Mouse (Mus musculus) spleen, adult 12 weeks (tissue): ENCODE measurements around the gene Hist1h4d.
"Not testable (repeated sequence)": the region's sequence is repeated elsewhere in the genome, so short reads cannot be mapped to it uniquely, and the experiment has no call there.

ENCODE experiments used
- DNase-seq: peaks from one replicate; pipeline ENCODE4 v3.0.0; 2022; ENCODE audit warnings: low spot score

Hist1h4d gene

GRCm38 (mm10) chr13:23551146-23551834 is 30.1 kb upstream of the Hist1h4d start, which contains the start of gene Hist1h4f:
Hist1h4f (minus strand) TSS chr13:23551648.
- DNase-seq = peak; percentile 91

- no peak for DNase-seq
These were observed 29.2 kb upstream of the Hist1h4d start for GRCm38 (mm10) chr13:23551931-23552914.

- no peak for DNase-seq
These were observed 28.4 kb upstream of the Hist1h4d start, which contains the start of gene Hist1h1d for GRCm38 (mm10) chr13:23552962-23553361. Hist1h1d (plus strand) TSS chr13:23553262.

- DNase-seq = no peak
These were observed 27.0 kb upstream of the Hist1h4d start for GRCm38 (mm10) chr13:23554393-23554792.

GRCm38 (mm10) chr13:23554925-23555838 is 26.2 kb upstream of the Hist1h4d start:
- peak; percentile 86 for DNase-seq

GRCm38 (mm10) chr13:23555839-23556416 is 25.5 kb upstream of the Hist1h4d start:
- DNase-seq = peak; percentile 74

GRCm38 (mm10) chr13:23556906-23557305 is 24.5 kb upstream of the Hist1h4d start:
- DNase-seq = no peak

GRCm38 (mm10) chr13:23560699-23561098 is 20.7 kb upstream of the Hist1h4d start:
- DNase-seq = not testable (repeated sequence)

GRCm38 (mm10) chr13:23561531-23561882 is 19.9 kb upstream of the Hist1h4d start:
- DNase-seq = not testable (repeated sequence)

- peak; percentile 93 for DNase-seq
These were observed 19.3 kb upstream of the Hist1h4d start, which contains the start of gene Hist1h3e for GRCm38 (mm10) chr13:23561883-23562659. Hist1h3e (minus strand) TSS chr13:23562369.

GRCm38 (mm10) chr13:23562699-23563462 is 18.5 kb upstream of the Hist1h4d start:
- no peak for DNase-seq

- no peak for DNase-seq
These were observed 16.9 kb upstream of the Hist1h4d start for GRCm38 (mm10) chr13:23564482-23564881.

GRCm38 (mm10) chr13:23570261-23571021 is 11.0 kb upstream of the Hist1h4d start:
- DNase-seq = not testable (repeated sequence)

GRCm38 (mm10) chr13:23571022-23571503 is 10.3 kb upstream of the Hist1h4d start, which contains the start of the genes Hist1h2ae and Hist1h2bg:
Hist1h2ae (minus strand) TSS chr13:23571220.
Hist1h2bg (plus strand) TSS chr13:23571396.
- peak; percentile 81 for DNase-seq

GRCm38 (mm10) chr13:23571504-23572217 is 9.7 kb upstream of the Hist1h4d start:
- DNase-seq = not testable (repeated sequence)

GRCm38 (mm10) chr13:23572218-23573033 is 9.0 kb upstream of the Hist1h4d start:
- no peak for DNase-seq
